Mouse (Mus musculus) neural tube, embryonic 10.5 days (tissue): ENCODE results near the gene Pax9.
A peak's percentile ranks its signal among the peaks of the same experiment; 100 is the strongest.

Experiments used
- DNase-seq: peaks from one replicate; pipeline ENCODE4 v3.0.0-alpha.2; 2017; ENCODE audit warnings: low spot score; ENCODE audit errors: extremely low spot score

The Pax9 gene

GRCm38 (mm10) chr12:56691427-56692079 lies at the start of gene Pax9:
Gene Pax9, plus strand, starts transcription at chr12:56691767.
- DNase-seq = peak; percentile 75

- DNase-seq = no peak
Measured at GRCm38 (mm10) chr12:56669451-56670122, 22.0 kb upstream of the Pax9 start.

- no peak for DNase-seq
Measured at GRCm38 (mm10) chr12:56670795-56671194, 20.8 kb upstream of the Pax9 start.

- no peak for DNase-seq
Measured at GRCm38 (mm10) chr12:56674726-56675125, 16.8 kb upstream of the Pax9 start.

GRCm38 (mm10) chr12:56677620-56678019 lies 13.9 kb upstream of the Pax9 start:
- no peak for DNase-seq

GRCm38 (mm10) chr12:56681096-56681811 lies 10.3 kb upstream of the Pax9 start:
- peak; percentile 71 for DNase-seq

GRCm38 (mm10) chr12:56687640-56688481 lies 3.7 kb upstream of the Pax9 start:
- DNase-seq = peak; percentile 51

- DNase-seq = peak; percentile 39
Measured at GRCm38 (mm10) chr12:56688482-56688840, 3.1 kb upstream of the Pax9 start.

GRCm38 (mm10) chr12:56688920-56689319 lies 2.6 kb upstream of the Pax9 start:
- DNase-seq = peak; percentile 55

GRCm38 (mm10) chr12:56689331-56689730 lies 2.2 kb upstream of the Pax9 start:
- no peak for DNase-seq

- peak; percentile 82 for DNase-seq
Measured at GRCm38 (mm10) chr12:56689736-56690135, 1.8 kb upstream of the Pax9 start.

- DNase-seq = peak; percentile 61
Measured at GRCm38 (mm10) chr12:56690366-56690765, 1.2 kb upstream of the Pax9 start.

GRCm38 (mm10) chr12:56691001-56691400 lies 566 bp upstream of the Pax9 start:
- no peak for DNase-seq

GRCm38 (mm10) chr12:56692536-56692935 lies 969 bp downstream of the Pax9 start:
- DNase-seq = peak; percentile 71

GRCm38 (mm10) chr12:56693411-56694098 lies 2.0 kb downstream of the Pax9 start:
- no peak for DNase-seq

GRCm38 (mm10) chr12:56694361-56694760 lies 2.8 kb downstream of the Pax9 start:
- DNase-seq = no peak

GRCm38 (mm10) chr12:56694936-56695335 lies 3.4 kb downstream of the Pax9 start:
- DNase-seq = no peak

GRCm38 (mm10) chr12:56695358-56696173 lies 4.0 kb downstream of the Pax9 start:
- peak; percentile 86 for DNase-seq

- DNase-seq = peak; percentile 73
Measured at GRCm38 (mm10) chr12:56696174-56697010, 4.8 kb downstream of the Pax9 start.
